Mouse (Mus musculus) gastrocnemius, postnatal 36 days (tissue): Measurements from ENCODE around the gene Tmem132a. TPM values are rescaled to one million over a fixed set of nuclear protein-coding genes. Genes with fewer than 3 reads are reported as not detected.

ENCODE experiments used
- total RNA-seq, 2 experiments: library from RNA; stranded (reverse); gene quantifications; 2 replicates each; pipeline ENCODE4 v1.2.3; 2021

The Tmem132a gene
- total RNA-seq, 2 experiments from 2014 or later = 5.3 to 6.0 TPM

Other genes starting within 250 kb of the Tmem132a start
- not detected for gene Vwce, start 235.7 kb downstream of the Tmem132a start, total RNA-seq
- not detected for gene Pga5, start 191.9 kb downstream of the Tmem132a start, total RNA-seq
- gene Vps37c, start 181.2 kb downstream of the Tmem132a start, total RNA-seq = 10 to 100 TPM; 16.1 to 21.6 TPM
- under 1 TPM in 1 of 2 experiments, not detected in 1; 0.59 TPM for gene Cd5, start 130.9 kb downstream of the Tmem132a start, total RNA-seq
- gene Cd6, start 39.9 kb downstream of the Tmem132a start, total RNA-seq = under 1 TPM in 1 of 2 experiments, not detected in 1; 0.87 TPM
- under 1 TPM; 0.42 to 0.43 TPM for gene Slc15a3, start 30.2 kb downstream of the Tmem132a start, total RNA-seq
- gene Tmem109, start 12.1 kb upstream of the Tmem132a start, total RNA-seq = 100 to 1,000 TPM; 218 to 234 TPM
- gene Prpf19, start 25.3 kb upstream of the Tmem132a start, total RNA-seq = 100 to 1,000 TPM; 140 to 166 TPM
- not detected for gene Zp1, start 50.7 kb upstream of the Tmem132a start, total RNA-seq
- not detected for gene Ptgdr2, start 67.2 kb upstream of the Tmem132a start, total RNA-seq
- gene Ccdc86, start 79.3 kb upstream of the Tmem132a start, total RNA-seq = 10 to 100 TPM; 14.7 to 15.2 TPM
- gene Ms4a10, start 104.7 kb upstream of the Tmem132a start, total RNA-seq = not detected
- gene Ms4a15, start 123.3 kb upstream of the Tmem132a start, total RNA-seq = not detected
- gene Ms4a18, start 148.1 kb upstream of the Tmem132a start, total RNA-seq = not detected
- under 1 TPM; 0.48 to 0.54 TPM for gene Ms4a8a, start 211.2 kb upstream of the Tmem132a start, total RNA-seq